Mouse (Mus musculus) CH12.LX (cell line): ENCODE measurements around the gene Drc3. TPM values are rescaled to one million over a fixed set of nuclear protein-coding genes. Genes with fewer than 3 reads are reported as not detected.

ENCODE experiments used
- DNase-seq: peaks from one replicate; pipeline ENCODE4 v3.0.0-alpha.2; 2013; ENCODE audit errors: extremely low read depth
- H3K27ac ChIP-seq: 2 replicates; pipeline ENCODE4 v1.5.1; 2012; ENCODE audit warnings: low read depth, mild to moderate bottlenecking, control low read depth, moderate library complexity; ENCODE audit not compliant: insufficient read depth
- H3K27me3 ChIP-seq: replicated peaks from 2 replicates; pipeline ENCODE3; 2012; ENCODE audit warnings: inconsistent platforms
- H3K36me3 ChIP-seq, 2 experiments: replicated peaks in 1 of 2; 2 replicates each; pipeline versions ENCODE3 to v1.6.1; 2012; ENCODE audit warnings: inconsistent platforms in 1 of 2, low read length in 1 of 2, mild to moderate bottlenecking in 1 of 2, mixed read lengths in 1 of 2, moderate library complexity in 1 of 2; ENCODE audit not compliant: control insufficient read depth in 1 of 2, insufficient read depth in 1 of 2
- H3K4me1 ChIP-seq, 2 experiments: 2 replicates each; pipeline ENCODE4 v1.6.1; 2012; ENCODE audit warnings: inconsistent platforms in 1 of 2, moderate library complexity in 1 of 2; ENCODE audit not compliant: insufficient read depth in 2 of 2, control insufficient read depth in 1 of 2
- H3K4me2 ChIP-seq: 2 replicates; pipeline ENCODE4 v1.6.1; 2012; ENCODE audit warnings: low read depth, mild to moderate bottlenecking, control low read depth; ENCODE audit not compliant: poor library complexity, insufficient read depth, severe bottlenecking
- H3K4me3 ChIP-seq, 3 experiments: fragments of 150-350 bp in 1 of 3; sonication (generic) in 1 of 3; replicated peaks in 1 of 3; 2 replicates each; pipeline versions ENCODE3 to v1.5.1; 2011 to 2012; ENCODE audit warnings: low read depth in 2 of 3, low read length in 2 of 3, mild to moderate bottlenecking in 2 of 3, moderate library complexity in 2 of 3, control low read depth in 1 of 3, improper control_type of control experiment in 1 of 3, inconsistent platforms in 1 of 3, mixed read lengths in 1 of 3; ENCODE audit not compliant: poor library complexity in 1 of 3
- H3K79me2 ChIP-seq: replicated peaks from 2 replicates; pipeline ENCODE4 v1.6.1; 2012; ENCODE audit warnings: mild to moderate bottlenecking, moderate library complexity; ENCODE audit not compliant: control insufficient read depth, poor library complexity, insufficient read depth, severe bottlenecking; ENCODE audit errors: extremely low read depth
- H3K9ac ChIP-seq: 2 replicates; pipeline ENCODE4 v1.6.1; 2012; ENCODE audit warnings: low read depth, mild to moderate bottlenecking, control low read depth, moderate library complexity; ENCODE audit not compliant: insufficient read depth
- H3K9me3 ChIP-seq: replicated peaks from 2 replicates; pipeline ENCODE3; 2012; ENCODE audit warnings: low read length, inconsistent platforms, mixed read lengths
- CHD2 ChIP-seq: IDR thresholded peaks from 2 replicates; pipeline ENCODE4 v1.6.1; 2011; ENCODE audit warnings: low read length, improper control_type of control experiment
- E2F4 ChIP-seq: IDR thresholded peaks from 2 replicates; pipeline ENCODE4 v1.6.1; 2011; ENCODE audit warnings: low read depth, low read length, improper control_type of control experiment; ENCODE audit not compliant: insufficient replicate concordance
- EP300 ChIP-seq: IDR thresholded peaks from 2 replicates; pipeline ENCODE4 v1.6.1; 2011; ENCODE audit warnings: low read length, improper control_type of control experiment
- ETS1 ChIP-seq: conservative IDR thresholded peaks from 2 replicates; pipeline ENCODE4 v1.6.1; 2012; ENCODE audit warnings: low read depth, mild to moderate bottlenecking, inconsistent platforms, low read length, improper control_type of control experiment, moderate library complexity
- GABPA ChIP-seq: IDR thresholded peaks from 2 replicates; pipeline ENCODE4 v1.6.1; 2012; ENCODE audit warnings: low read depth, low read length, improper control_type of control experiment, inconsistent platforms; ENCODE audit not compliant: insufficient replicate concordance
- HCFC1 ChIP-seq: IDR thresholded peaks from 2 replicates; pipeline ENCODE4 v1.6.1; 2012; ENCODE audit warnings: low read depth, mild to moderate bottlenecking, inconsistent platforms, low read length, improper control_type of control experiment
- JUN ChIP-seq: IDR thresholded peaks from 2 replicates; pipeline ENCODE4 v1.6.1; 2011; ENCODE audit warnings: low read depth, mild to moderate bottlenecking, low read length, improper control_type of control experiment, moderate library complexity; ENCODE audit not compliant: insufficient read depth
- JUND ChIP-seq: conservative IDR thresholded peaks from 2 replicates; pipeline ENCODE4 v1.6.1; 2011; ENCODE audit warnings: low read depth, low read length, improper control_type of control experiment
- KAT2A ChIP-seq: IDR thresholded peaks from 2 replicates; pipeline ENCODE4 v1.6.1; 2012; ENCODE audit warnings: low read length, improper control_type of control experiment, inconsistent platforms; ENCODE audit not compliant: insufficient replicate concordance
- MAFK ChIP-seq: IDR thresholded peaks from 2 replicates; pipeline ENCODE4 v1.6.1; 2011; ENCODE audit warnings: low read length, improper control_type of control experiment; ENCODE audit not compliant: insufficient replicate concordance
- MAZ ChIP-seq: IDR thresholded peaks from 2 replicates; pipeline ENCODE4 v1.6.1; 2012; ENCODE audit warnings: low read depth, mild to moderate bottlenecking, inconsistent platforms, low read length, improper control_type of control experiment, moderate library complexity
- MXI1 ChIP-seq: IDR thresholded peaks from 2 replicates; pipeline ENCODE4 v1.6.1; 2011; ENCODE audit warnings: mild to moderate bottlenecking, low read depth, low read length, improper control_type of control experiment
- MYC ChIP-seq: IDR thresholded peaks from 2 replicates; pipeline ENCODE4 v1.6.1; 2011; ENCODE audit warnings: low read depth, mild to moderate bottlenecking, improper control_type of control experiment, low read length
- NELFE ChIP-seq: IDR thresholded peaks from 2 replicates; pipeline ENCODE4 v1.6.1; 2011; ENCODE audit warnings: low read depth, low read length, improper control_type of control experiment
- NRF1 ChIP-seq: IDR thresholded peaks from 2 replicates; pipeline ENCODE4 v1.6.1; 2014; ENCODE audit warnings: low read depth, mild to moderate bottlenecking, inconsistent platforms, low read length, improper control_type of control experiment, moderate library complexity
- PAX5 ChIP-seq: IDR thresholded peaks from 2 replicates; pipeline ENCODE4 v1.6.1; 2012; ENCODE audit warnings: low read length, inconsistent platforms, mixed read lengths
- POLR2A ChIP-seq: IDR thresholded peaks from 2 replicates; pipeline ENCODE4 v1.6.1; 2011; ENCODE audit warnings: low read depth, mild to moderate bottlenecking, improper control_type of control experiment, low read length
- POLR2AphosphoS2 ChIP-seq: IDR thresholded peaks from 2 replicates; pipeline ENCODE4 v1.6.1; 2011; ENCODE audit warnings: low read depth, low read length, improper control_type of control experiment
- RAD21 ChIP-seq: IDR thresholded peaks from 2 replicates; pipeline ENCODE4 v1.6.1; 2011; ENCODE audit warnings: low read depth, mild to moderate bottlenecking, low read length, improper control_type of control experiment, moderate library complexity
- SIN3A ChIP-seq: IDR thresholded peaks from 2 replicates; pipeline ENCODE4 v1.6.1; 2012; ENCODE audit warnings: low read length, improper control_type of control experiment, inconsistent platforms
- SMC3 ChIP-seq: IDR thresholded peaks from 2 replicates; pipeline ENCODE4 v1.6.1; 2011; ENCODE audit warnings: low read depth, low read length, improper control_type of control experiment
- TBP ChIP-seq: conservative IDR thresholded peaks from 2 replicates; pipeline ENCODE4 v1.6.1; 2011; ENCODE audit warnings: low read depth, low read length, improper control_type of control experiment
- UBTF ChIP-seq: IDR thresholded peaks from 2 replicates; pipeline ENCODE4 v1.6.1; 2012; ENCODE audit warnings: low read depth, mild to moderate bottlenecking, inconsistent platforms, low read length, improper control_type of control experiment, moderate library complexity
- USF1 ChIP-seq: IDR thresholded peaks from 2 replicates; pipeline ENCODE4 v1.6.1; 2014; ENCODE audit warnings: low read depth, mild to moderate bottlenecking, inconsistent platforms, low read length, improper control_type of control experiment
- USF2 ChIP-seq: conservative IDR thresholded peaks from 2 replicates; pipeline ENCODE4 v1.6.1; 2011; ENCODE audit warnings: low read depth, low read length, improper control_type of control experiment
- ZC3H11A ChIP-seq: IDR thresholded peaks from 2 replicates; pipeline ENCODE4 v1.6.1; 2012; ENCODE audit warnings: low read depth, mild to moderate bottlenecking, inconsistent platforms, low read length, improper control_type of control experiment
- ZMIZ1 ChIP-seq: IDR thresholded peaks from 2 replicates; pipeline ENCODE4 v1.6.1; 2012; ENCODE audit warnings: low read depth, mild to moderate bottlenecking, inconsistent platforms, low read length, improper control_type of control experiment
- ZNF384 ChIP-seq: IDR thresholded peaks from 2 replicates; pipeline ENCODE4 v1.6.1; 2012; ENCODE audit warnings: low read depth, low read length, improper control_type of control experiment, inconsistent platforms
- dilution Hi-C: fragments of 300-500 bp; cut with MboI; formaldehyde crosslinking; loops from 2 replicates; pipeline ENCODE4 v1.14.3; 2020; ENCODE audit warnings: low sequenced_read_pairs; ENCODE audit not compliant: extremely low pct_unique_long_range_greater_than_20kb, extremely low pct_ligation_motif_present
- in situ Hi-C: fragments of 300-500 bp; cut with MboI; formaldehyde crosslinking; loops from 3 replicates; pipeline ENCODE4 v1.14.3; 2019; ENCODE audit warnings: low sequenced_read_pairs, low pct_ligation_motif_present, low pct_unique_long_range_greater_than_20kb, mixed read lengths
- polyA plus RNA-seq: library from polyadenylated mRNA; unstranded; fragments of >175 nt; gene quantifications from 2 replicates; pipeline ENCODE4 v1.2.1, GENCODE M21; 2012; ENCODE audit warnings: low read depth; ENCODE audit not compliant: insufficient read length
- total RNA-seq, 2 experiments: library from RNA; depleted of rRNA; stranded (reverse); fragments of 300-350 nt in 1 of 2; fragments of >200 nt in 1 of 2; gene quantifications; 2 replicates each; pipeline ENCODE4 v1.2.3; 2012 to 2014

Gene Drc3
- total and polyA plus RNA-seq, 3 experiments: 1.4 to 3.9 (median 1.9) TPM

DNA sequence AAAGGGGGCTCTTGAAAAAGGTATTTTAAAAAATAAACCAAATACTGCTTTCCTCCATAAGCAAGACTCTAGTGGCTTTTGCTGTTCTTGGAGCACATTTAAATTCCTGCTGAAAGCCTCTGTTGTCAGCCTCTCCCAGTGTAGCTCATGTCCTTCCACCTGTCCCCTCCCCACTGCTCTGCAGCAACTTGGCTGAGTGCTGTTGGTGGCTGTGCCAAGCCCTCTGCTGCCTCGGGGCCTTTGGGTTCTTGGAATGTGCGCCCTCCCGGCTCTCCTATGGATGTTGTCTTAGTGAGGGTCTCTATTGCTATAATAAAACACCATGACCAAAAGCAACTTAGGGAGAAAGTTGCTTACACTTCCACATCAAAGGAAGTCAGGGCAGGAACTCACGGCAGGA is 16.3 kb downstream of the Drc3 start:
- dilution Hi-C loops: no loop called here

DNA sequence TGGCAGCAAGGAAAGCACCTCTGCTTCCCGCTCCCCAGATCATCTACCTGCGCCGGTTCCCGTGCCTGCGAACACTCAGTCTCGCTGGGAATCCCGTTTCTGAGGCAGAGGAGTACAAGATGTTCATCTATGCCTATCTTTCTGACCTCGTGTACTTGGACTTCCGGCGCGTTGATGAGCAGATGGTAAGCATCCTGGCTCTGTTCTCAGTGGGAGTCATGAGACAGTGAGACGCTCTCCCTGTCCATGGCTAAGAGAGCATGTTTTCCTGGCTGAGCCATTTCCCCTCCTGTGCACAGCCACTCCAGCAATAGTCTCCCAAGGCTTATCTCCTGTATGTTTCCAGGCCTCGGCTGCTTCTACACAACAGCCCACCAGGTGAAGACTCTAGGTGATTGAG is 17.3 kb downstream of the Drc3 start:
- in situ Hi-C loops: no loop called here
- Histone ChIP-seq H3K4me2 (no peak overlapping the region), H3K79me2 (no peaks in the 10 kb centered on the region), H3K4me1 (peaks cover 32 to 48% of the 10 kb centered on the region in 2 experiments), H3K4me3 (no peak overlapping the region), H3K9me3 (no peaks in the 10 kb centered on the region), H3K36me3 (no peaks in the 10 kb centered on the region), H3K9ac (no peak overlapping the region), H3K27ac (no peak overlapping the region), H3K27me3 (no peaks in the 10 kb centered on the region)
- no peak for TF ChIP-seq SMC3
- no peak for TF ChIP-seq JUND
- no peak for TF ChIP-seq MAFK
- TF ChIP-seq GABPA: no peak
- no peak for TF ChIP-seq ZC3H11A
- no peak for TF ChIP-seq NRF1
- TF ChIP-seq RAD21: no peak
- no peak for TF ChIP-seq POLR2AphosphoS2
- no peak for TF ChIP-seq NELFE
- TF ChIP-seq ZNF384: no peak
- no peak for TF ChIP-seq USF2
- TF ChIP-seq CHD2: no peak
- TF ChIP-seq POLR2A: no peak
- TF ChIP-seq EP300: no peak
- no peak for TF ChIP-seq MAZ
- TF ChIP-seq ZMIZ1: no peak
- TF ChIP-seq E2F4: no peak
- TF ChIP-seq KAT2A: no peak
- no peak for TF ChIP-seq SIN3A
- no peak for TF ChIP-seq TBP
- dilution Hi-C loops: no loop called here
- DNase-seq: no peak

More for the DNA sequence above, 16.3 kb downstream of the Drc3 start:
- in situ Hi-C loops: no loop called here
- Histone ChIP-seq H3K79me2 (no peaks in the 10 kb centered on the region), H3K36me3 (no peaks in the 10 kb centered on the region), H3K27me3 (no peaks in the 10 kb centered on the region), H3K4me1 (peaks cover 25 to 38% of the 10 kb centered on the region in 2 experiments), H3K27ac (no peak overlapping the region), H3K9me3 (no peaks in the 10 kb centered on the region), H3K4me3 (no peak overlapping the region), H3K4me2 (no peak overlapping the region), H3K9ac (no peak overlapping the region)
- DNase-seq: no peak
- no peak for TF ChIP-seq PAX5
- no peak for TF ChIP-seq ETS1
- no peak for TF ChIP-seq JUND
- TF ChIP-seq CHD2: no peak
- TF ChIP-seq MXI1: no peak
- TF ChIP-seq HCFC1: no peak
- no peak for TF ChIP-seq UBTF
- TF ChIP-seq MAFK: no peak
- TF ChIP-seq E2F4: no peak
- no peak for TF ChIP-seq ZMIZ1
- TF ChIP-seq MYC: no peak
- TF ChIP-seq ZC3H11A: no peak
- no peak for TF ChIP-seq NELFE
- TF ChIP-seq USF1: no peak
- TF ChIP-seq JUN: no peak
- TF ChIP-seq MAZ: no peak
- TF ChIP-seq POLR2AphosphoS2: no peak
